Mouse (Mus musculus) C2C12 (cell line): ENCODE data around the gene Cbfa2t3. TPM values are rescaled to one million over a fixed set of nuclear protein-coding genes. Genes with fewer than 3 reads are reported as not detected.

Experiments used
- H3K27me3 ChIP-seq: one replicate; pipeline ENCODE4 v1.6.1; 2011; ENCODE audit not compliant: control insufficient read depth, insufficient read depth, insufficient read length
- H3K36me3 ChIP-seq: one replicate; pipeline ENCODE4 v1.6.1; 2011; ENCODE audit not compliant: control insufficient read depth, insufficient read depth
- H3K4me3 ChIP-seq: one replicate; pipeline ENCODE4 v1.5.1; 2011; ENCODE audit warnings: mild to moderate bottlenecking, control low read depth; ENCODE audit not compliant: poor library complexity, insufficient read depth, severe bottlenecking
- H3K79me2 ChIP-seq: one replicate; pipeline ENCODE4 v1.6.1; 2011; ENCODE audit not compliant: control insufficient read depth, insufficient read depth
- H3K79me3 ChIP-seq: one replicate; pipeline ENCODE4 v1.6.1; 2011; ENCODE audit warnings: low read depth, control low read depth
- H3ac ChIP-seq: one replicate; pipeline ENCODE3; 2011; ENCODE audit warnings: low read depth; ENCODE audit not compliant: control insufficient read depth, insufficient read length
- CEBPB ChIP-seq: IDR thresholded peaks from one replicate; pipeline ENCODE4 v1.6.1; 2011; ENCODE audit warnings: low read depth, mild to moderate bottlenecking, control low read depth, moderate library complexity
- CTCF ChIP-seq: IDR thresholded peaks from one replicate; pipeline ENCODE4 v1.5.1; 2011; ENCODE audit not compliant: control insufficient read depth, insufficient read depth, insufficient read length
- FOSL1 ChIP-seq: IDR thresholded peaks from one replicate; pipeline ENCODE4 v1.8.0; 2011; ENCODE audit warnings: mild to moderate bottlenecking, low read length; ENCODE audit not compliant: poor library complexity, insufficient read depth, severe bottlenecking
- MAX ChIP-seq: IDR thresholded peaks from one replicate; pipeline ENCODE4 v1.6.1; 2011; ENCODE audit warnings: mild to moderate bottlenecking, control low read depth
- MYOD1 ChIP-seq: IDR thresholded peaks from one replicate; pipeline ENCODE4 v1.6.1; 2011; ENCODE audit warnings: low read depth; ENCODE audit not compliant: control insufficient read depth, insufficient read length
- MYOG ChIP-seq: IDR thresholded peaks from one replicate; pipeline ENCODE4 v1.6.1; 2011; ENCODE audit not compliant: control insufficient read depth, insufficient read length; ENCODE audit errors: extremely low read depth
- USF1 ChIP-seq: IDR thresholded peaks from one replicate; pipeline ENCODE4 v1.6.1; 2011; ENCODE audit warnings: low read depth, mild to moderate bottlenecking, control low read depth, moderate library complexity
- polyA plus RNA-seq: library from polyadenylated mRNA; unstranded; fragments of >200 nt; fragmentation: generic; extraction: Trizol; gene quantifications from one replicate; pipeline ENCODE4 v1.2.1, GENCODE M21; 2012; ENCODE audit warnings: missing spikeins

The Cbfa2t3 gene
- polyA plus RNA-seq, 1 experiment: 0.15 TPM

DNA sequence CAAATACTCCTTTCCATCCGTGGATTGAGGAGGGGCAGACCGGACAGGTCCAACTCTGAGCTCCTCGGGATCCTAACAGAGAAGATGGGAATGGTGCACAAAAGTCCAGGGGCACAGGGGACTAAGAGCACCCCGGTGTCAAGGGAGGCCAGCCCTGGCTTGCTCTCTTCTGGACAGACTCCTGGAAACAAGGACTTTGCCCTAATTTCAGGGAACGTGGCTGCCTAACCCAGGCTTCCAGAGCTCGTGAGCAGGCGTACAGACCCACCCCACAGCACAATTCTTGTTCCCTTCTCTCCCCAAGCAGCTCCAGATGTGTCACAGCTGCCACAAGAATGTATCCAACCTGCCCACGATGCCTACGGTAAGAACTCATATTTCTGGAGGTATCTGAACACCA is 73.1 kb downstream of the Cbfa2t3 start:
- Histone ChIP-seq H3ac (no peak overlapping the region), H3K27me3 (peaks cover 67% of the 10 kb centered on the region), H3K4me3 (no peak overlapping the region), H3K36me3 (no peaks in the 10 kb centered on the region), H3K79me3 (no peaks in the 10 kb centered on the region), H3K79me2 (no peaks in the 10 kb centered on the region)
- no peak for TF ChIP-seq CEBPB

DNA sequence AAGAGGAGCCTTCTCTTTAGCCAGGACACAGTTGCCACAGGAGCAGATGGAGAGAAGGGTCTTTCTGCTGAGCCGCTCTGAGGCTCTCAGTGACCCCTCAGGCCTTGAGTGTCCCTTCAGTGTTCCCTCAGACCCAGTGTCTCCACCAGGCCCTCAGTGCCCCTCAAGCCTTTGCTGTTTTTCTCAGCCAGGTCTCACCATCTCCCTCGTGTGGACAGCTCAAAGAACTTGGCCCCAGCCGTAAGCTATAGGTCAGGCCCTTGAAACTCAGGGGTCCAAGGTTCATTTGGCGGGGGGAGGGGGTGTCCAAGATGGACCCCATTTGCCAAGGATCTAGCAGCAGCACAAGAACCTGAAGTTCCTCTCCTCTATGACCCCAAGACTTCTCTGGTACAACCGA is 74.3 kb downstream of the Cbfa2t3 start:
- Histone ChIP-seq H3ac (no peak overlapping the region), H3K27me3 (peaks cover 58% of the 10 kb centered on the region), H3K79me3 (no peaks in the 10 kb centered on the region), H3K36me3 (no peaks in the 10 kb centered on the region), H3K4me3 (no peak overlapping the region), H3K79me2 (no peaks in the 10 kb centered on the region)
- no peak for TF ChIP-seq MYOG
- no peak for TF ChIP-seq CEBPB
- no peak for TF ChIP-seq USF1
- TF ChIP-seq CTCF: no peak
- TF ChIP-seq FOSL1: no peak
- TF ChIP-seq MYOD1: no peak
- no peak for TF ChIP-seq MAX

DNA sequence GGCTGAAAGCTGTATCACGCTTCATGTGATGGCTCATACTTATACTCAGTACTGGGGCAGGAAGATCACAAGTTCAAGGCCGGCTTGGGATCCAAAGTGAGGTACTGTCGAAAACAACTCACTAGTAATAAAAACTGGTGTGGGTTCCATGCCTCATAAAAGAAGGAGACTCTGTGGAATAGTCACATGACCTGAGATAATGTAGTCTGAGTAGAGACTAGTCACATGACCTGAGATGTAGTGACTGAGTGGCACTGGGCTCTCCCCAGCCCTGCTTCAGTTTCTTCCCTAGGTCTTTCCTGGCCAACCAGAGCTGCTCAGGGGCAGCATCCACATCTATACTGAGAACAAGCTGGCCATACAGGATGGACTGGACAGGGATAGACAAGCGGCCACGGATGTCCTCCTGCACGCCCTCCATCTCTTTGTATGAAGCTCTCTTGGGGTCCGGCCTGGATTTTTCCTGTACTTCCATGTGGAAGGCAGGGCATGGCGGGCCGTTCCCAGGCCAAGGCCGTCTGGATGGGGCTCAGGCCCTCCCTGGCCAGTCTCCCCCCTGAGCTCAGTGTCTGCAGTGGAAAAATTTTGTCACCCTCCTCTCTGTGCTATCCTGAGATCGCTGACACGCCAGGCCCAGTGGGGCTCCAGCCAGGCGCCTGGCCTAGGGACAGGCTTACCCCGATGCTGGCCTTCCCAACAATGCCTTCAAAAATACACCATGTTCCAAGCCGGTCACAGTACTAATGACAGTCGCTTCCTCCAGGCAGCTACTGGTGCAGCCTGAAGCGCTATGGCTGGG is 74.9 kb downstream of the Cbfa2t3 start:
- TF ChIP-seq MYOG: no peak
- no peaks in the 10 kb centered on the region for H3K36me3 ChIP-seq
- no peak overlapping the region for H3K4me3 ChIP-seq

DNA sequence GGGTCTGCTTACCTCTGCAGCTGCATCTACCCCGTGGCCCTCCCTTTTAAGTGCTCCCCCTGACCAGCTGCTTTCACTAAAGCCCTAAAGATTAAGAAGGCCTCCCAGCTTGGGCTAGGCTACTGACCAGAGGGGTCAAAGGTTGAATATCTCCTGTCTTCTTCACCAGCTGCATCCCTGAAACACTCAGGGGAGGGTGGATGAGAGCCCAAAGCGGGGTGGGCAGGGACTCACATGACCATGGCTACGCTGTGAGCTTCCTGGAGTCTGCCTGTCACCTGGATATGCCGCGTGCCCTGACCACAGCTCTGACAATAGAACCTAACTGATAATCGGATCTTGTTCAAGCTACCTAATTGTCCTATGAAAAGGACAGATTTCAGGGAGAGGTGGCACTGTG is 76.2 kb downstream of the Cbfa2t3 start, which contains the start of gene Pabpn1l:
Gene Pabpn1l, minus strand, starts transcription at position 13 of the 400 bp plus-strand sequence.
- no peak within 1 kb of the TSS for H3ac ChIP-seq
- H3K4me3 ChIP-seq: no peak within 1 kb of the TSS
- H3K79me3 ChIP-seq: no peaks in the 10 kb centered on the region
- peaks cover 39% of the 10 kb centered on the region for H3K27me3 ChIP-seq
- H3K79me2 ChIP-seq: no peaks in the 10 kb centered on the region
- no peaks in the 10 kb centered on the region for H3K36me3 ChIP-seq
- TF ChIP-seq MYOD1 (no peak), MAX (no peak), USF1 (no peak), MYOG (no peak), CEBPB (no peak), FOSL1 (no peak), CTCF (no peak)

More for the DNA sequence above, 74.9 kb downstream of the Cbfa2t3 start:
- Histone ChIP-seq H3K79me2 (no peaks in the 10 kb centered on the region), H3K27me3 (peaks cover 52% of the 10 kb centered on the region), H3K79me3 (no peaks in the 10 kb centered on the region), H3ac (no peak overlapping the region)

DNA sequence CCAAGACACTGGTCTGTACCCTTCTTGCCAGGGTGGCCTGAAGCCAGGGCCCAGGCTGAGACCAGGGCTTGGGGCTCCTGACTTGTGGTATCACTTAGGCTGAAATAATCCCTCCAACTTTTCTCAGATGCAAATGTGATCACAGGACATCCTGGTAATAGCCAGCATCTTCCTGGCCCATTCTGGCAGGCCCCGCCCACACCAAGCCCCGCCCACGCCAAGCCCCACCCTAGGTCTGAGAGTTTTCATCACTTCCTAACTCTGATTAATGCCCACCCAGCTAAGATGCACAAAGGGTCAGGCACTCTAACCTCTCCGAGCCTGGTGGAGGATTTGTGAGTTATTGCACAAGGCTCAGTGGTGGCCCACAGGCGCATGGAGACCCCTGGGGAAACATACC is 78.5 kb downstream of the Cbfa2t3 start:
- H3ac ChIP-seq: no peak overlapping the region
- H3K27me3 ChIP-seq: peaks cover 16% of the 10 kb centered on the region
- H3K79me3 ChIP-seq: no peaks in the 10 kb centered on the region
- no peaks in the 10 kb centered on the region for H3K36me3 ChIP-seq
- TF ChIP-seq CEBPB: no peak
- no peak for TF ChIP-seq USF1
- no peak for TF ChIP-seq MYOG
- TF ChIP-seq MAX: no peak
- TF ChIP-seq CTCF: no peak
- TF ChIP-seq MYOD1: no peak
- TF ChIP-seq FOSL1: no peak
- no peak overlapping the region for H3K4me3 ChIP-seq
- no peaks in the 10 kb centered on the region for H3K79me2 ChIP-seq

DNA sequence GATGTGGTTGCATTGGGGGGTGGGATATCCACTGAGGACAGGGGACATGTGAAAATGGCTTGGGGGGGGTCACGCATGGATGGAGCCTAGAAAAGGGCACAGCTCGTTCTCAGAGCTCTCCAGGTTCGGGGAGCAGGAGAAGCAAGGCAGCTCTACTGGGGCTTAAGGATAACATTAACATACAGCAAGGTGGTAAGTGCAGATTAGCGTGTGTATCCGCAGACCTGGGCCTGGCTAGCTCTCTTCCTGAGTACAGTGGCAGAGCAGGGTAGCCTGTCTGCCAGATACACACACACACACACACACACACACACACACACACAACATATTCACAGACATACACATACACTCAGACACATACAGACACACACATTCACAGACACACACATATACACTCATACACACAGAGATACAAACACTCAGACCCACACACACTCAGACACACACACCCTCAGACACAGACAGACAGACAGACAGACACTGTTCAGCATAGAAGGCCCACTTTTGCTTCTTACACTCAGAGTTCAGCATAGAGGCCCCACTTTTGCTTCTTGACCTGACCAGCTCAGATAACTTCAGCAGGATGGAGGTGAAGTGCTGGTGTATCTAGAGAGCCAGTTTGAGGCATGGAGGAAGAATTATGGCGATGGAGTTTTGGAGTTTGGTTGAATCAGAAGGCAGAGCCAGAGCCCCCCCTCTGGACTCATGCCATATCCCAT is 80.1 kb downstream of the Cbfa2t3 start:
- no peak overlapping the region for H3ac ChIP-seq
- no peak overlapping the region for H3K4me3 ChIP-seq
- no peaks in the 10 kb centered on the region for H3K36me3 ChIP-seq
- H3K79me3 ChIP-seq: no peaks in the 10 kb centered on the region
- no peaks in the 10 kb centered on the region for H3K79me2 ChIP-seq
- no peak for TF ChIP-seq CEBPB
- TF ChIP-seq MYOD1: no peak
- TF ChIP-seq MAX: no peak
- no peak for TF ChIP-seq FOSL1
- no peak for TF ChIP-seq MYOG
- TF ChIP-seq CTCF: no peak
- TF ChIP-seq USF1: no peak
- peaks cover under 1% of the 10 kb centered on the region for H3K27me3 ChIP-seq
